Mouse (Mus musculus) c-Kit-positive CD71-positive TER-119-negative erythroid progenitor cells, embryonic 14.5 days (primary cell): ENCODE results near the gene Pcdh7.
"Not testable (repeated sequence)": the region's sequence is repeated elsewhere in the genome, so short reads cannot be mapped to it uniquely, and the experiment has no call there.

ENCODE experiments used
- DNase-seq: peaks from one replicate; pipeline ENCODE4 v3.0.0-alpha.2; 2013; ENCODE audit warnings: low read depth

Gene Pcdh7

DNA sequence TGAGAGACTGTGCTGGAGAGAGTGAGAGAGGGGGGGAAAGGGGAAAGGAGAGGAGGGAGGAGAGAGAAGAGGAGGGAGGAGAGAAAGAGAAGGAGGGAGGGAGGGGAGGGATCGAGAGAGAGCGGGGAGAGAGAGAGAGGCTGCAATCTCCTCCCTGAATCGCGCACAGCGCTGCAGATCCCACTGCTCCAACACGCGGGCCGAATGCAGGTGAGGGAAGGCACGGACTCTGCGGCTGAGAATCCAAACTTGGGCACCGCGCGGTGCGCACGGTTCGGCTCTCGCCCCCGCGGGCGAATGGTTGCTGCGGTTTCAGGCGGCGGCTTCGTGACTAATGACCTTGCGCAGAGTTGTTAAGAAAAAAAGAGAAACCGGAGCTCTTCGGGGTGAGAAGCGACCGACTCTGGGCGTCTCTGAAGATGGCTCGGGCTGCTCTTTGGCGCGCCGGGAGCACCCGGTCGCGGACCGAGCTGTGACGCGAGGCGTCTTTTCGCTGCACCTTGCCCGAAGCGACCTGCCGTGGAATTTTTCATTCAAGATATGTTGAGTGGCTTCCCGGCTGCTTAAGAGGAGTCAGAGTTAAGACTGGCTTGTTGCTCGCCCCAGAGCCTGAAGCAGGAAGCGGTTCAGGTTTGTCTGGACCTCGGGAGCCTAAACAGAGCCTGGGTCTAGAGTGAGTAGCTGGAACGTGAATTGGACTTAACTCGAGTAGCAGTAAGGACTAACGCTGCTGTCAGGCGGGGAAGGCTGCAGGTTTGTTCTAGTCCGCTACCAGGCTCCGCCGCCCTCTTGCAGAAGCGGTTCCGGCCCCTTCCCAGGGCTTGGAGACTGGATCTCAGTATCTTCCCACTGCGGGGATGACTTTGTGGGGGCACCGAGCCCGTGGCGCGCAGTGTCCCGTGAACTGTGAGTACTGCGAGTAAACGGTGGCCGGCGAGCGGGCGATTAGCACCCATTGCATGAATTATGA, at the start of gene Pcdh7:
TSS of gene Pcdh7 (plus strand) at position 62 of the 970 bp plus-strand sequence.
- peak; percentile 35 for DNase-seq

DNA sequence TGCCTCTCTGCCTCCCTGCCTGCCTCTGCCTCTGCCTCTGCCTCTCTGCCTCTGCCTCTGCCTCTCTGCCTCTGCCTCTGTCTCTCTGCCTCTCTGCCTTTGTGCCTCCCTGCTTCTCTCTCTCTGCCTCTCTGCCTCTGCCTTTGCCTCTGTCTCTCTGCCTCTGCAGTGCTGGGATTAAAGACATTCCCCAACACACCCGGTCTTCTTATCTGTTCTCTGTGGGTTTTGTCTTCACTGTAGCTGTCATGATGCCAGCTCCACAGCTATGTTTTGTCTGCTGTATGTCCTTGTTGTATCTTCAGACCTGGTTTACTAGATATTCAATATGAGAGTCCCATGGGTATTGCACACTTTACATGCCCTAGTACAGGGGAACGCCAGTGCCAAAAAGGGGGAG, 40.8 kb upstream of the Pcdh7 start:
- DNase-seq, result not testable (repeated sequence)

DNA sequence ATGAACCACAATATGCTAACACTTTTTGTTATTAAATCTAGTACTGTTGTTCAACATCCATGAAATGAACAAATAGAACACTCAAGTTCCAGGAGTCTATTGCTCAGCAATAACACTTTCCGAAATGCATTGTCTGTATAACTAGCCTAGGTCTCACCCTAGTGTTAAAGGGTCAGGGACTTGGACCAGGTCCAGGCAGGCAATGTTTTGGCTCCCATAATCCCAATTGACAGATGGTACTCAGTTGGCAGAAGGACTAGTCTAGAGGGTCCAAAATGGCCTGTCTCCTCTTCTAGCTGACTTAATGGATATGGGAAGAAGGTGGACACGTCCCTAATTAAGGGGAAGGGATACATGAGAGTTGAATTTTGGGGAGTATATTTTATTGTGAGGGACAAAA, 9.4 kb upstream of the Pcdh7 start:
- DNase-seq, result no peak

DNA sequence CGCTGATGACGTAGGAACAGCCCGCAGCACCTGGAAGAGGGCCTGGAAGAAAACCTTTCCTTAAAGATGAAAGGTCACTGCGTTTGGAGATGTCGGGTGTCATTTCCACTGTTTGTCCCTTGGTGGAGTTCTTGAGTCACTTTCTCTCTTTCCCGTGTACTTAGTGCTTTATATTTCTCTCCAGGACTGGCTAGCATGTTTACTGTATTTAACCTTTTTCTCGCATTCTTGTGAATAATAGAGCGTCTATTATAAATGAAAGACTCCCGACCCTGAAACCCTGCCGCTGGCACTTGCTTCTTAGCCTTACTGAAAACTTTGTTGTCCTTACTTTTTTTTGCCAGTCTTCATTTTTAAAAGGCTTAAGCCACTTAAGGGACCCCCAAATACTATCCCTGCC, 3.8 kb upstream of the Pcdh7 start:
- peak; percentile 44 for DNase-seq

DNA sequence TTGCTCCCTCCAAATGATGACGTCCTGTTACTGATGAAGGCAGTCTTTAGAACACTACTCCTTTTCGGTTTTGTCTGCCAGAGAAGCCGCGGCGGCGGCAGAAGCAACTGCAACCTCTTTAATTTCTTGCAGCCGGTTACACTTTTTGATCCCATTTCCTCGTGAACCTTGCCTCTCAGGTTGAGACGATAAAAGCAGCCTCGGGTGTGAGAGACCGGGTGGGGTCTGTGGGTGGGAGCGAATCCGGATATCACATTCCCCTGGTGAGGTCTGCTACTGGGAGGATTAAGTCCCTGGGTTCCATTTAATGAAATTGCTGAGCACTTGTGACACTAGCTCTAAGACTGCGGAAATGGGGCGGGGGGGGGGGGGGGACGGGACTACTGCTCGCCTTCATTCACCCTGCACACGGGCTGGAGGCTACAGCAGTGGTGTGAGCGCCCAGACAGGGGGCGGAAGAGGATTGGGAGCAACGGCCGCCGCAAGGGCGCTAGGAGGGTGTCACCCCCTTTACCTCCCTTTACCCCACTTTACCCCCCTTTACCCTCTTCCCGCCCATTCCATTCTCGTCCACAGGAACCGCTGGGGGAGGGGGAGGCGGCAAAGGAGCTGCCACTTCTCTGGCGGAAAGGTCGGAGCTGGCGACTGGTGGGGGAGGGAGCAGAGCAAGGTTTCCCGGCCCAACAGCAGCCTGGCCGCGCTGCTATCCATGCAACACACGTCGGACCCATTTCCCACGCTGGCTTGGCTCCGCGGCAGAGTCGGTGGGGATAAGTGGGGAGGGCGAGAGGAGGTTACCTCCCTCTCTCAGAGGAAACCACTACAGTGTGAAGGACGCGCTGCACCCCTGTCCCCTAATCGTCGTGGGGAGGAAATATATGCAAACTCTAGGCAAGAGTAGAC, 2.9 kb upstream of the Pcdh7 start:
- peak; percentile 40 for DNase-seq

DNA sequence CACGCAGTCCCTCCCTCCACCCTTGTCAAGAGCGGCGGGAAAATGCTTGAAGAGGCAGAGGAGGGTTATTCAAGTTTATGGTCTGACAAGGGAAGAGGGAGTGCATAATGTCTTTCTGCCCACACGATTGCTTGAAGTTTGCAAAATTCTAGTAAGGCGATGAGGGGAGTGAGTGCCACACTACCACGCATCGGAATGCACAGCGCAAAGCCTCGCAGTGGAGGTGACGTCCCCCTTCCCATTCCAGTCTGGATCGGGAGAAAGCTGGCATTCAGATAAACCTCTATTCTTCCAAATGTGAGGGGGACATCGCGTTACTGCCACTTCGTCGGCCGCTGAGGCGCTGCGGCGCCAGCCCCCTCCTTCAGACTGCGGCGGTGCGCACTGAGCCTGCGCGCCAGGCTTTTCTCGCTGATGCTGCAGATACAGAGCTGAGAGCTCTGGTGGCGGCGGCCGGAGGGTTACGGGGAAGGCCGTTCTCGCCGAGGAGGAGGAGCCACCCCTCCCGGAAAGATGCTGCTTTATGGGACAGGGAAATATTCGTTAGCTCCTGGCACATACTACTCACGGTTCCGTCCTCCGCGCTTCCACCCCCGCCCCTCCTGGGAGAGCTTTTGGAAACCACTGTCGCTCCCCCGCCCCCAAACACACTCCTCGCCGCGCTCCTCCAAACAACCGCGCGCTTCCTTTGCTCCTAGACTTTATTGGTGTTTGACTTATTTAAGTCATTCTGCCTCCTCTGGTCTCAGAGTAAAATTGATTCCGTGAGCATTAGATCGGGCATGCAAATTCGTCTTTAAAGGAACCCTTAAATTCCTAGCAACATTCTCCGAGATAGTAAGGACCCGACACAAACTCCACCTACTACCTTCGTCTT, 2.0 kb upstream of the Pcdh7 start:
- peak; percentile 58 for DNase-seq

DNA sequence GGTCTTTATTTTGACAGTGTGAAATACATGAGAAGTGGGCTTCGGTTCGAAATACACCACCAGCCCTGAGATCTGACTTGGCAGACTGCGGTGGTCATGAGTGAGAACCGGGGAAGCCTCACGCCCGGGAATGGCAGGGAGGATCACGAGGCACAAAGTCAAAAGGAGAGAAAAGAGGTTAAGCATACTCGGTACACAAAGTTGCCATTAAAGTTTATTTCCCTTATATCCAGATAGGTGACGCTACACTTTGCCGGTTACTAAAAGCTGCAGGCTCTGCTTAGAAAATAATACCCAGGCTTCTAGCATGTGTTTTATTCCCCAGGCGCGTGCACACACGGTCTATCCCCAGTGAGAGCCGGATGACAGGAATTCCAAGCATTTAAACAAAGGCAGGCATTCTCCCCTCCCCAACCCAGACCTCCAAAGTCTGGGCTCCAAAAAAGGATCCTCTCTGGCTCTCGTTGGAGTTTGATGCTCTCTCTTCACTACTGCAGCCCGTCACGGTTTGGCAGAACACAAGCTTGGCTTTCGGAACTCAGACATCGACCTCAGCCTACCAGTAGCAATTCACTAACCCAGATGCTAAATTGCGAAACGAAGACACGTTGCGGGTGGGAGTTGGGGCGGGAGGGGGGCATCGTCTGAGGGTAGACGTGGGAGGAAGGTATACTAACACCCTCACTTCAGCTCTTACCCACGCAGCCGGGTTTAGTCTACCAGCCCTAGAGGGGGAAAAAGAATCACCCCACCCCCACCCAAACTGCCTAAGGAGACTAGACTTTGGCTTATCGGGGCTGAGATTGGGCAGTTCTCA, 1.1 kb upstream of the Pcdh7 start:
- DNase-seq, result peak; percentile 23

DNA sequence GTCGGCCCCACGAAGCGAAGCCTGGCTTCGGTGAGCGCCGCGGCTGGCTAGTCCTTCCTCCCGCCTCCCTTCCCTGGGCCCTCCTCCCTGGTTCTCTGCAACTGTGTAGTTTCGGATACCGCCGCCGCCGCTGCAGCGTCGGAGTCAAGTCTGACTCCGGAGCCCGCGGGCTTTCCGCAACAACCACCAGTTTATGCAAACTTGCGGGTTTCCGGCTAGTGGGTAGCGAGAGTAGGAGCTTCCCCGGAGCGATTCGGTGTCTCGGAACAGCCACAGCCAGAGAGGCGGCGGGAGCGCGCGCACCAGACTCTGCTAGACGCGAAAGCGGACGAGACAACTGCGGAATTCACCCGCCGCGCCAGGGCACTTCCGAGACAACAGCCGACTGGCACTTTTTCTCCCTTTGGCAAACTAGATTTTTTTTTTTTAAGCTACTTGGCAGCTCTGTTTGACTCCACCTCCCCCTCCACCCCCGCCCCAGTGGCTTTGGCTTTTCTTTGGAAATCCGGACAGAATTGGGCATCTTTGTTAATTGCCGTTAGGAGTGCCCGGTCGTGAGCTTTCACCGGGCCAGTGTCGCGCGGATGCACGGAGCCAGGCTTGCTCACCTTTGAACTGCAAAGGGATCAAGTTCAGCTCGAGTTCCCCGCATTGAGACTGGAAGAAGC, 395 bp upstream of the Pcdh7 start:
- peak; percentile 43 for DNase-seq

DNA sequence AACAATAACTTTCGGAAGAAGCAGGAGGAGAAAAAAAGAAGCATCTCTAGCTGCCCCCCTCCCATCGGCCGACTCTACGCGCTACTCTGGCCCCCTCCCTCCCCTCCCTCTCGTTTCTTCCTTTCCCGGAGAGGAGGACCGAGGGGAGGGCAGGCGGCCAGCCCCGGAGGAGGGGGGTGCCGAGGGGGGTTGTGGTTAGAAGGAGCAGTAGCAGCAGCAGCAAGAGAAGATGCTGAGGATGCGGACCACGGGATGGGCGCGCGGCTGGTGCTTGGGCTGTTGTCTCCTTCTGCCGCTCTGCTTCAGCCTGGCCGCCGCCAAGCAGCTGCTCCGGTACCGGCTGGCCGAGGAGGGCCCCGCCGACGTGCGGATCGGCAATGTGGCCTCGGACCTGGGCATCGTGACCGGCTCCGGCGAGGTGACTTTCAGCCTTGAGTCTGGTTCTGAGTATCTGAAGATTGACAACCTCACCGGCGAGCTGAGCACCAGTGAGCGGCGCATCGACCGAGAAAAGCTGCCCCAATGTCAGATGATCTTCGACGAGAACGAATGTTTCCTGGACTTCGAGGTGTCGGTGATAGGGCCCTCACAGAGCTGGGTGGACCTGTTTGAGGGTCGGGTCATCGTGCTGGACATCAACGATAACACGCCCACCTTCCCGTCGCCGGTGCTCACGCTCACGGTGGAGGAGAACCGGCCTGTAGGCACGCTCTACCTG, 1.3 kb downstream of the Pcdh7 start:
- no peak for DNase-seq

DNA sequence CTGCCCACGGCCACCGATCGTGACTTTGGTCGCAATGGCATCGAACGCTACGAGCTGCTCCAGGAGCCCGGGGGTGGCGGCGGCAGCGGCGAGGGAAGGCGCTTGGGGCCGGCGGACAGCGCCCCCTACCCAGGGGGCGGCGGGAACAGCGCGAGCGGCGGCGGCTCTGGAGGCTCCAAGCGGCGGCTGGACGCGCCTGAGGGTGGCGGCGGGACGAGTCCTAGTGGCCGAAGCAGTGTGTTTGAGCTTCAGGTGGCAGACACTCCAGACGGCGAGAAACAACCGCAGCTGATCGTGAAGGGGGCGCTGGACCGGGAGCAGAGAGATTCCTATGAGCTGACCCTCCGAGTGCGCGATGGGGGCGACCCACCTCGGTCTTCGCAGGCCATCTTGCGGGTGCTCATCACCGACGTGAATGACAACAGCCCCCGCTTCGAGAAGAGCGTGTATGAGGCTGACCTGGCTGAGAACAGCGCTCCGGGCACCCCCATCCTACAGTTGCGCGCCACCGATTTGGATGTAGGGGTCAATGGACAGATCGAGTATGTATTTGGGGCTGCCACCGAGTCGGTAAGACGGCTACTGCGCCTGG, 1.9 kb downstream of the Pcdh7 start:
- no peak for DNase-seq

DNA sequence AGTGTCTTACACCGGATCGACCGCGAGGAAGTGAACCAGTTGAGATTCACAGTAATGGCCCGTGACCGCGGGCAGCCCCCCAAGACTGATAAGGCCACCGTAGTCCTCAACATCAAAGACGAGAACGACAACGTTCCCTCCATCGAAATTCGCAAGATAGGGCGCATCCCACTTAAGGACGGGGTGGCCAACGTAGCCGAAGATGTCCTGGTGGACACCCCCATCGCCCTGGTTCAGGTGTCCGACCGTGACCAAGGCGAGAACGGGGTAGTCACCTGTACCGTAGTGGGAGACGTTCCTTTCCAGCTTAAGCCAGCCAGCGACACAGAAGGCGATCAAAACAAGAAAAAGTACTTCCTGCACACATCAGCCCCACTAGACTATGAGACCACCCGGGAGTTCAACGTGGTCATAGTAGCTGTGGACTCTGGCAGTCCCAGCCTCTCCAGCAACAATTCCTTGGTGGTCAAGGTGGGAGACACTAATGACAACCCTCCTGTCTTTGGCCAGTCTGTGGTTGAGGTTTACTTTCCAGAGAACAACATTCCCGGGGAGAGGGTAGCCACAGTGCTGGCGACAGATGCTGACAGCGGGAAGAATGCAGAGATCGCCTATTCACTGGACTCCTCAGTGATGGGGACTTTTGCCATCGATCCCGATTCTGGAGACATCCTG, 2.6 kb downstream of the Pcdh7 start:
- no peak for DNase-seq

DNA sequence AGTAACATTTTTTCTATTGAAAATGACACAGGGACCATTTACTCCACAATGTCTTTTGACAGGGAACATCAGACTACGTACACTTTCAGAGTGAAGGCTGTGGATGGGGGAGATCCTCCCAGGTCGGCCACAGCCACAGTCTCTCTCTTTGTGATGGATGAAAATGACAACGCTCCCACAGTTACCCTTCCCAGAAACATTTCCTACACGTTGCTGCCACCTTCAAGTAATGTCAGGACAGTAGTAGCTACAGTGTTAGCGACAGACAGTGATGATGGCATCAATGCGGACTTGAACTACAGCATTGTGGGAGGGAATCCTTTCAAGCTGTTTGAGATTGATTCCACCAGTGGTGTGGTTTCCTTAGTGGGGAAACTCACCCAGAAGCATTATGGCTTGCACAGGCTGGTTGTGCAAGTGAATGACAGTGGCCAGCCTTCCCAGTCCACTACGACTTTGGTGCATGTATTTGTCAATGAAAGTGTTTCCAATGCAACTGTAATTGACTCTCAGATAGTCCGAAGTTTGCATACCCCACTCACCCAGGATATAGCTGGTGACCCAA, 3.5 kb downstream of the Pcdh7 start:
- no peak for DNase-seq

DNA sequence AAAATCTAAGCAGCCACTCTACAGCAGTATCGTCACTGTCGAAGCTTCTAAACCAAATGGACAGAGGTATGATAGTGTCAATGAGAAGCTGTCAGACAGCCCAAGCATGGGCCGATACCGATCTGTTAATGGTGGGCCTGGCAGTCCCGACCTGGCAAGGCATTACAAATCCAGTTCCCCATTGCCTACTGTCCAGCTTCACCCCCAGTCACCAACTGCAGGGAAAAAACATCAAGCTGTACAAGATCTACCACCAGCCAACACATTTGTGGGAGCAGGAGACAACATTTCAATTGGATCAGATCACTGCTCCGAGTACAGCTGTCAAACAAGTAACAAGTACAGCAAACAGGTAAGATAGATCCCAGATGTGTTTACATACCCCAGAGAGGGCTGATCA, 4.2 kb downstream of the Pcdh7 start:
- no peak for DNase-seq

DNA sequence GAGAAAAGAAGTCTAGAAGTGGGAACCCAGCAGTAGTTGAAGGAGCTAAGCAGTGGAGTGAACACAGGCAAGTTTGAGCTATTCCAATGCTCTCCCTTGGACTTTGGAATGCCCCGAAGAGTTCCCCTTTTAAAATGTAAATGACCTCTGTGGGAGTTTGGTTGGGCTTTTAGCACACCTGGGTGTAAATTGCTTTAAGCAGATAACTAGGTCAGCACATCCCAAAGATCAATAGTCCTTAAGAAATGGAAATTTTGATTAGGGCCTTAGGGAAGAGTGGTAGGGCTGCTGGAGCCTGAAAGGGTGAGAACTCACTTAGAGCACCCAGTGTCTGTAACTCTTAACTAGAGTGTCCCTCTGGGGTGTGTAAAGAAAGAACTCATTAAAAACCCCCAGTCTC, 15.7 kb downstream of the Pcdh7 start:
- no peak for DNase-seq

DNA sequence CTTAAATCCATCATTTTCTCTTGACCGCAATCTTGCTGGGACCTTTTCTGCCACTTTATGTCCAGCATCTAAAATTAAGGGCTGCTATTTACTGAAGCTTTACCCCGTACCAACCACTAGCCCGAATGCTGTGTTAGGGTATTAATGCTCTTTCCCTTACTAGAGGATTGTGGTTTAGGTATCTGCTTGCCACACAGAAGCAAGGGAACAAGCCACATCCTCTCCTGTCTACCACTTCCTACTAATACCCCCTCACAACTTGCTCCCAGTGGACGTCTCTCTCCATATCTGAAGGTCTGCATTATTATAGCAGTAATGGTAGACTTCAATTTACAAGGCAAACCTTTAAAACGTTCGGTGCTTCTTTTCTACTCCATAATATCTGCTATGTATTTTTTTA, 18.0 kb downstream of the Pcdh7 start:
- no peak for DNase-seq

DNA sequence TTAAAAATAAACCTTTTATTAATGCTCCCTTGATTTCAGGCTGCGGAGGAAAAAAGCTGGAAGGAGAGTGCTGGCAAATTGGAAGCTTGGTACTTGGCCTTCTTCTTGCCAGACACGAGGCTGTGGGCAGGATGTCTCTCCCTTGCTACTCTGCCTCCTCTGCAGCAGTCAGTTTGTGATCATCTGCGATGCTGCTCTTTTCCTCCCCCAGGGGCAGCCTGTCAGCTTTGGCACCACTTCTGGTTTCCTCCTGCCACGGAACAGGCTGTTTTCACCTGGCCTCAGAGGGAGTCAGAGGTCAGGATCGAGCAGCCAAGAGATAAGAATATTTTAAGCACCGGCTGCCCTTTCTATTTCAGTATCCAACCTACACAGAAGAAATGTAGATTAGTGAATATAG, 25.2 kb downstream of the Pcdh7 start:
- DNase-seq, result no peak

DNA sequence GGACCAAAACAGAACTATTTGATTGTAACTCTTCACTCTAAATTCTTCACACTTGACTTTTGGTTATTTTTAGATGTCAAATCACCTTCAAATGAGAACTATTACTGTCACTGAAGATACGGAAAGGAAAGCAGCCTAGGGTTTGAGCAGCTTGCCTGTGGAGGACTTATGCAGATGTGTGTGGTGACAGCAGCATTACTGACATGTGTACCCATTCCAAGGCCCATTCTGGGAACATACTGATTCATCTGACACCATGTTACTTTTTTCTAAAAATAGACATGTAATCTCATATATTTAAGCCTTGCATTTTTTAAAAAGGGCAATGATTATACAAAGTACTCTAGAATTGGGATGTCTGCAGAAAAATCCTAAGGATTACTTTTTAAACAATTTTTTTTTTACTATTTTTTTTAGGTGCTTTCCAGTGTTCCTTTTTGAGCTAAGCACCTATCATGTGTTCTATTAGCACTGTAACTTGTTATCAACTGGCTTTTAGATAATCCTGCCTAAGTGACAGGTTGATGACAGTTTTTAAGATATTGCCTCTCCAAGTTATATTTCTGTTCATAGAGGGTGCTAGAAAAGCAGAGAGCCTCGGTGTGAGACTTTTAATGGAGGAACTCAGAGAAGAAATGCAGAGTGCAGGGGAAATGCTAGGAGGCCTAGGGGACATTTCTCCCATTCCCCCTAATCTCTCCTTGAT, 26.3 kb downstream of the Pcdh7 start:
- no peak for DNase-seq

DNA sequence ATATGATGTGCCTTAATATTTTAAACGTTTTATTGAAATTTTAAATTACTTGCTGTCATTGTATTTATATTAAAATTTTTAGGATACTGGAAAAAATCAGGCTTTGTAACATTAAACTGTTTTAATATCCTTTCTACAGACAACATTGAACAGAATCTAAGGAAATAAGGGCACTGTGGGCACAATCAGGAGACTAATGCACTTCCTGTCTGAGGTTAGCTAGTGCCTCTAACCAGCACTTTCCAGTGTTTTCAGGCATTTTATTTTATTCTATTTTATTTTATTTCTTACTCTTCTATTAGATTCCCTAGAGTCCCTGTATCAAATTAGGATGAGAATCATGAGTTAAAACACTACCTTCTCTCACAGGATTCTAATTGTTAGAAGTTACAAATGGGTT, 28.1 kb downstream of the Pcdh7 start:
- DNase-seq, result no peak
